Mouse (Mus musculus): ENCODE results near the gene Htr1f. TPM values are rescaled to one million over a fixed set of nuclear protein-coding genes. Genes with fewer than 3 reads are reported as not detected.

Htr1f gene
- not detected for polyA plus RNA-seq (2014; fragmentation: Illumina TruSeq; extraction: RNeasy Lipid Tissue Mini Kit (QIAGEN cat#74804); ENCODE audit: low read depth, low replicate concordance)

DNA sequence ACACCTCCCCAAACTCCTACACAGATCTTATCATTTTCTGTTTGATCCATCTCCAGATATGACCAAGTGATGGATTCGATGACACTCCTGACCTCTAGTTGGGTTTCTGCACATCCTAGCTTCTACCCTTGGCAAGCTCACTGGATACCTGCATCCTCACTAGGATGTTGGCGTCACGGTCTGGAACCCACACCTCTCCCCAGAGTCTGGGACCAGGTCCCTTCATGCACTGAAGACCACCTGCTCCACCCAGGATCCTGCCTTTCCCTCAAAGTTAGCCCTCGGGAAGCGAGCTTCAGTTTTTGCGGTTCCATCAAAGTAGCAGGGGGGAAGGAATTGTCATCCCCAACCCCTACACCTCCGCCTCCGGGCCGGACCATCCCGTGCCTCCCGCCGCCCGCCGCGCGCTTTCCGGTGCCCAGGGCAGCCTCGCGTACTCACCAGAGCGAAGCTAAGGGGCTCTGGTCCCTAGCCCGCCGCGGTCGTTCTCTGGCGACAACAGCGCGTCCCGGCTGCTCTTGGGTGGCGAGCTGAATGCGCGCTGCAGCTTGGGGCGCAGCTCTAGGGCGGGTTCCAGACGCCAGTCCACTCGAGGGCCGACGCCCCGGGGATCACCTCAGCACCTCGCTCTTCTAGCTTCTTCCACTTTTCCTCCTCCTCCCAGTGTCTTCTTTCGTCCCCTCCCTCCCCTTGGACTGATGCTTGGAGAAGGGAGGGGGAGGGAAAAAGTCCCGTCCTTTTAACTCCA, at the start of gene Htr1f:
Gene Htr1f, minus strand, starts transcription at position 671 of the 748 bp plus-strand sequence.

Data from heart, adult 10 weeks (tissue).